Mouse (Mus musculus): ENCODE data around the gene Gm16368. TPM values are rescaled to one million over a fixed set of nuclear protein-coding genes. Genes with fewer than 3 reads are reported as not detected.
"Not testable (repeated sequence)": the region's sequence is repeated elsewhere in the genome, so short reads cannot be mapped to it uniquely, and the experiment has no call there.

Gm16368 gene
- total RNA-seq (2014; rRNA removed; ENCODE audit: low replicate concordance) (not detected in 2 replicates), polyA plus RNA-seq (2015; fragmentation: Nextera tagmentation; extraction: Ambion mirVana) (not detected in 2 replicates)

DNA sequence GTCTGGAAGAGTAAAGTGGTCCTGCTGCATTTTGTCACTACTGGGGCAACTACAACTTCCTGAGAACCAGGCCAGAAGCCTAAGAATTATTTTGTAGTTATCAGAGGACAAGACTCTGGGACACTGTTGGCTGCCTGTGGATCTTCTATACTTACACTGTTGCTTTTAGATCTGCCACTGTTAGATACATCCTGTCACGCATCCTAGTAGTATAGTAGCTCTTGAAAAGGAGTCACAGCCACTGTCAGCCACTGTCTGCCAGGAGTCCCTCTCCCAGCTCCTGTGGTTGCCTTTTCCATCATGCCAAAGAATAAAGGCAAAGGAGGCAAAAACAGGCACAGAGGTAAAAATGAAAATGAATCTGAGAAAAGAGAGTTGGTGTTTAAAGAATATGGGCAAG lies at the start of gene Gm16368:
TSS of gene Gm16368 (plus strand) at position 301 of the 400 bp plus-strand sequence.
- 58% methylated on average over 1 of the region's 1 CpGs for WGBS
- H3K27me3 ChIP-seq (ENCODE audit: control insufficient read depth, insufficient read depth, low read length); H3K4me3 ChIP-seq (ENCODE audit: low read depth, low read length); H3K9me3 ChIP-seq (replicated peaks; ENCODE audit: control insufficient read depth, low read length); H3K4me1 ChIP-seq (ENCODE audit: control insufficient read depth, insufficient read depth); DNase-seq (ENCODE audit: low spot score); H3K36me3 ChIP-seq (replicated peaks; ENCODE audit: control insufficient read depth, insufficient read depth, low read length); H3K4me2 ChIP-seq (ENCODE audit: low read depth, low read length); ATAC-seq (ENCODE audit: insufficient read depth, low read depth); H3K27ac ChIP-seq (ENCODE audit: low read depth); H3K9ac ChIP-seq (replicated peaks; ENCODE audit: low read depth, low read length): not testable (repeated sequence)

DNA sequence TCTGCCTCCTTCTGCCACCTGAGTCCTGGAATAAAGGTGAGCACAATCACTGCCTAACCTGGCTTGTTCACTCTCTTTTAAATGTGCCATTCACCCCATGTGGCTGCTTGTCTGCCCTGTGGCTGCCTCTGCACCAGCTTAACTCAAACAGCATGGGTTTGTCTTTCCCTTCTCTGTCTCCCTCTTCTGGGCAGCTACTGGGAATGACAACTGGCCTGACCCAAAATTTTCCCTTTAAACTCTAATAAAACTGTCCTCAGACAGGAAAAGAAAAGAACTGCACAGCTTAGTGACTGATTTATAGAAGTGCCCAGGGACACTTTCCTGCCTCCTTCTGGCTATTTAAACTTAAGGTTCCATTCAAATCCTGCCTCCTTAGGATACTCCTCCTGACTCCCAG lies 44.4 kb upstream of the Gm16368 start:
- not testable (repeated sequence) for H3K4me2 ChIP-seq (ENCODE audit: low read depth, low read length); H3K4me1 ChIP-seq (ENCODE audit: control insufficient read depth, insufficient read depth); H3K36me3 ChIP-seq (replicated peaks; ENCODE audit: control insufficient read depth, insufficient read depth, low read length); H3K9me3 ChIP-seq (replicated peaks; ENCODE audit: control insufficient read depth, low read length); ATAC-seq (ENCODE audit: insufficient read depth, low read depth); H3K9ac ChIP-seq (replicated peaks; ENCODE audit: low read depth, low read length); H3K27me3 ChIP-seq (ENCODE audit: control insufficient read depth, insufficient read depth, low read length); H3K27ac ChIP-seq (ENCODE audit: low read depth); H3K4me3 ChIP-seq (ENCODE audit: low read depth, low read length); DNase-seq (ENCODE audit: low spot score)

DNA sequence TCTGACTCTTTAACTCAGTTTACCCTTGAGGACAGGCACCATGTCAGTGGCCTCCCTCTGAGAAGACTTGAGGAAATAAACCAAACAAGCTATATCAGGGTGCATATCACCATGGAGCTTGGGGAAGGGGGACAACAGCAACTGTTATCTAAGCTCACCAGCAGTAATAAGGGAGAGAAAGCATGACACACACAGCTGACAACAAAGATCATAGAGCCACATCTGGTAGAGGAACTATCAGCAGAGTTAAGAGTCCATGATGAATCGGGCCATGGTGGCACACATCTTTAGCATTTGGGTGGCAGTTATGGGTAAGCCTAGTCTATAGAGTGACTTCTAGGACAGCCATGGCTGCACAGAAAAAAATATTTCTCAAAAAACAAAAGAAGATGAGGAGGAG lies 43.8 kb upstream of the Gm16368 start:
- WGBS, result 60% methylated on average over 1 of the region's 1 CpGs
- H3K4me1 ChIP-seq (ENCODE audit: control insufficient read depth, insufficient read depth); ATAC-seq (ENCODE audit: insufficient read depth, low read depth); H3K36me3 ChIP-seq (replicated peaks; ENCODE audit: control insufficient read depth, insufficient read depth, low read length); H3K4me2 ChIP-seq (ENCODE audit: low read depth, low read length); H3K27ac ChIP-seq (ENCODE audit: low read depth); H3K9ac ChIP-seq (replicated peaks; ENCODE audit: low read depth, low read length); DNase-seq (ENCODE audit: low spot score); H3K27me3 ChIP-seq (ENCODE audit: control insufficient read depth, insufficient read depth, low read length); H3K9me3 ChIP-seq (replicated peaks; ENCODE audit: control insufficient read depth, low read length); H3K4me3 ChIP-seq (ENCODE audit: low read depth, low read length): not testable (repeated sequence)

DNA sequence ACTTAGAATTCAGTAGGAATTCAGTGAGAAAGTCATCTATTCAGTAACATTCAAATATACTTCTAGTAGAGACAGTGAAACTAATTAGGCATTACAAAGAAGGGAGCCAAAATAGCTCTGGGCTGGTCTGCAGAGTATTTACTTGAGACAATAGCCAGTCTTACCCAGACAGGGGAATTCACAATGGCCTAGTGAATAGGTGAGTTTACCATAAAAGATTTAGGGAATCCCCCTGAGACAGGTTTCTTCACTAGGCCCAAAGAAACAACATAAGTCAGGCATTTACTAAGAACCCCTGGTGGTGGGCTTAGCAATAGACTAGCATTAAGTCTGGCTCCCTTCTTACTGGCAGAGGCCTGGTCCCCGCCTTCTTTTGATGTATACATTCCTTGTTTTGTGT lies 38.3 kb upstream of the Gm16368 start:
- not testable (repeated sequence) for H3K36me3 ChIP-seq (replicated peaks; ENCODE audit: control insufficient read depth, insufficient read depth, low read length); H3K9me3 ChIP-seq (replicated peaks; ENCODE audit: control insufficient read depth, low read length); DNase-seq (ENCODE audit: low spot score); H3K9ac ChIP-seq (replicated peaks; ENCODE audit: low read depth, low read length); H3K4me1 ChIP-seq (ENCODE audit: control insufficient read depth, insufficient read depth); ATAC-seq (ENCODE audit: insufficient read depth, low read depth); H3K27me3 ChIP-seq (ENCODE audit: control insufficient read depth, insufficient read depth, low read length); H3K4me3 ChIP-seq (ENCODE audit: low read depth, low read length); H3K27ac ChIP-seq (ENCODE audit: low read depth); H3K4me2 ChIP-seq (ENCODE audit: low read depth, low read length)
- 36% methylated on average over 1 of the region's 1 CpGs for WGBS

Other genes starting within 250 kb of the Gm16368 start
- not detected in 2 replicates for gene Gm2001, start 241.4 kb upstream of the Gm16368 start, total RNA-seq (2014; rRNA removed; ENCODE audit: low replicate concordance)
- not detected in 2 replicates for gene Gm2001, start 241.4 kb upstream of the Gm16368 start, polyA plus RNA-seq (2015; fragmentation: Nextera tagmentation; extraction: Ambion mirVana)
- not detected in 2 replicates for gene Gm2016, start 209.6 kb upstream of the Gm16368 start, total RNA-seq (2014; rRNA removed; ENCODE audit: low replicate concordance)
- not detected in 2 replicates for gene Gm2016, start 209.6 kb upstream of the Gm16368 start, polyA plus RNA-seq (2015; fragmentation: Nextera tagmentation; extraction: Ambion mirVana)
- not detected in 2 replicates for gene Gm2022, start 188.3 kb upstream of the Gm16368 start, total RNA-seq (2014; rRNA removed; ENCODE audit: low replicate concordance)
- not detected in 2 replicates for gene Gm2022, start 188.3 kb upstream of the Gm16368 start, polyA plus RNA-seq (2015; fragmentation: Nextera tagmentation; extraction: Ambion mirVana)
- gene Gm2035, start 163.8 kb upstream of the Gm16368 start, total RNA-seq (2014; rRNA removed; ENCODE audit: low replicate concordance), result not detected in 2 replicates
- not detected in 2 replicates for gene Gm2035, start 163.8 kb upstream of the Gm16368 start, polyA plus RNA-seq (2015; fragmentation: Nextera tagmentation; extraction: Ambion mirVana)
- not detected in 2 replicates for gene Gm2042, start 129.6 kb upstream of the Gm16368 start, total RNA-seq (2014; rRNA removed; ENCODE audit: low replicate concordance)
- gene Gm2042, start 129.6 kb upstream of the Gm16368 start, polyA plus RNA-seq (2015; fragmentation: Nextera tagmentation; extraction: Ambion mirVana), result not detected in 2 replicates
- gene Gm2075, start 71.8 kb upstream of the Gm16368 start, total RNA-seq (2014; rRNA removed; ENCODE audit: low replicate concordance), result not detected in 2 replicates
- gene Gm2075, start 71.8 kb upstream of the Gm16368 start, polyA plus RNA-seq (2015; fragmentation: Nextera tagmentation; extraction: Ambion mirVana), result not detected in 2 replicates
- not detected in 2 replicates for gene Gm6803, start 64.9 kb upstream of the Gm16368 start, total RNA-seq (2014; rRNA removed; ENCODE audit: low replicate concordance)
- not detected in 2 replicates for gene Gm6803, start 64.9 kb upstream of the Gm16368 start, polyA plus RNA-seq (2015; fragmentation: Nextera tagmentation; extraction: Ambion mirVana)
- not detected in 2 replicates for gene Gm2056, start 56.7 kb upstream of the Gm16368 start, total RNA-seq (2014; rRNA removed; ENCODE audit: low replicate concordance)
- gene Gm2056, start 56.7 kb upstream of the Gm16368 start, polyA plus RNA-seq (2015; fragmentation: Nextera tagmentation; extraction: Ambion mirVana), result not detected in 2 replicates
- gene Gm10436, start 98.4 kb downstream of the Gm16368 start, total RNA-seq (2014; rRNA removed; ENCODE audit: low replicate concordance), result not detected in 2 replicates
- gene Gm10436, start 98.4 kb downstream of the Gm16368 start, polyA plus RNA-seq (2015; fragmentation: Nextera tagmentation; extraction: Ambion mirVana), result not detected in 2 replicates
- gene Gm8332, start 166.4 kb downstream of the Gm16368 start, total RNA-seq (2014; rRNA removed; ENCODE audit: low replicate concordance), result not detected in 2 replicates
- gene Gm8332, start 166.4 kb downstream of the Gm16368 start, polyA plus RNA-seq (2015; fragmentation: Nextera tagmentation; extraction: Ambion mirVana), result not detected in 2 replicates
- not detected in 2 replicates for gene Gm5662, start 190.8 kb downstream of the Gm16368 start, total RNA-seq (2014; rRNA removed; ENCODE audit: low replicate concordance)
- not detected in 2 replicates for gene Gm5662, start 190.8 kb downstream of the Gm16368 start, polyA plus RNA-seq (2015; fragmentation: Nextera tagmentation; extraction: Ambion mirVana)
- gene Gm5039, start 240.3 kb downstream of the Gm16368 start, total RNA-seq (2014; rRNA removed; ENCODE audit: low replicate concordance), result not detected in 2 replicates
- not detected in 2 replicates for gene Gm5039, start 240.3 kb downstream of the Gm16368 start, polyA plus RNA-seq (2015; fragmentation: Nextera tagmentation; extraction: Ambion mirVana)

Data from heart, postnatal 0 days (tissue).